Mouse (Mus musculus) 3134 (cell line): ENCODE measurements around the gene Aim2.

Experiments used
- DNase-seq: peaks from one replicate; pipeline ENCODE4 v3.0.0-alpha.2; 2011; ENCODE audit warnings: low spot score; ENCODE audit not compliant: insufficient read length; ENCODE audit errors: extremely low read depth

The Aim2 gene

DNA sequence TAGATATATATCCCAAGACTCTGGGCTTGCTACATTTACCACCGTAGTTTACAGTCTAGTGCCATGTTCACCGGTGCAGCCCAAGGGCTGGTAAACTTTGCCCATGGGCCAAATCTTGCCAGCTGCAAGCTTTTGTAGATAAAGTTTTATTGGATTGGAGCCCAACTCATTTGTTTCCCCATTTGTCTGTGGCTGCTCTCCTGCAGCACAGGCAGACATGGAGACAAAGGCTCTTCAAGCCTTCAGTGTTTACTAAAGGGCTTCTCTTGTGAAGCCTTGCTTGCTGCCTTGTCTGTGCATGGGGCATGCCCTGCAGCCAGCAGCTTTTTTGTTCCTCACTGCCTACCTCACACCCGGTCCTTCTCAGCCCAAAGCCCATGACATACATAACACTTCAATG is 6.7 kb upstream of the Aim2 start:
- DNase-seq: no peak

DNA sequence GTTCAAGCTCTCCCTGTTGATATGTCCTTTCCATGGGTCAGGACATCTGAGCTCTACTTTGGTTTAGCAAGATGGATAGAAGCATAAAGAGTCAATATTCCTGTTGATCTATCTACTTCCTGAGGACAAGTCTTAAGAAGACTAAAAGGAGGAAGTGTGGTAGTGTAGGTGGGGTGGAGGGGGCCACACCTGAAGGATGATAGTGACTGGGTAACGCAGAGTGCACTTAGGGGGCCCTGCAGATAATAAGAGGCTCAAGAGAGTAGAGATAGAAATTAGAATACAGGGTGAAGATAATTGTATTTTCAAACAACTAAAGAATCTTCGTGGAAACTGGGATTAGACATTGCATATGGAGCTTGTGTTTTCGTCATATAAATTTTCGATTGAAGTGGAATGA is 5.6 kb upstream of the Aim2 start:
- DNase-seq: no peak

GRCm38 (mm10) chr1:173348527-173348926 is 2.2 kb upstream of the Aim2 start:
- no peak for DNase-seq

- no peak for DNase-seq
Measured at GRCm38 (mm10) chr1:173349192-173349591, 1.5 kb upstream of the Aim2 start.

GRCm38 (mm10) chr1:173349946-173350345 is 733 bp upstream of the Aim2 start:
- no peak for DNase-seq

DNA sequence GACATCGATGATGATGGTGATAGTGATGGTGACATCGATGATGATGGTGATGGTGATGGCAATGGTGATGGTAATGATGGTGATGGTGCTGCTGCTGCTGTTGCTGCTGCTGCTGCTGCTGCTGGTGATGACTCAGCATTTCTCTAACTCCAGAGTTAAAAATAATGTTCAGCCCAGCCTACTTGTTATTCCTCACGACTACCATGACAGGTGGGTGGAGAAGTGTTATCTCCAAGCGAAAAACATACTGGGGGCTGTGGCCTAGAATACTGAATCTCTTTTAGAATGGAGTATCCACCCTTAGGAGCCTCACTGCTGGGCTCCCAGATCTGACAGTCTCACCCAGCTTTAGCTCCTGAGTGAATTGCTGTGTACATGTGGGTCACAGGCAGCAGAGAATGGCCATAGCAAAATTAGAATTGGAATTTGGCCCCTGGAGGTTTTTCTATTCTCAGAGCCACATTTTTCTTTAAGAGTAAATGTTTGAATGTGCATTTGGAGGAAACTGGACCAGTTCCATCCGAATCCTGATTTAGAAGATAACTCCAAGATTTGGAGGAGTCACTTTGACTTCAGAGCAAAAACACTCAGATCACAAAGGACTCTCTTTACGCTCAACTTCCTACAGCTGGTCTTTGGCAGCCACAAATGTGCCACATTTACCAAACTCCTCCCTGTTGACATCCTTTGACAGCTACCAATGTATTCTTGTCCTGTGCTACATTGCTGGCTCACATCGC is 4.6 kb downstream of the Aim2 start:
- DNase-seq: no peak

DNA sequence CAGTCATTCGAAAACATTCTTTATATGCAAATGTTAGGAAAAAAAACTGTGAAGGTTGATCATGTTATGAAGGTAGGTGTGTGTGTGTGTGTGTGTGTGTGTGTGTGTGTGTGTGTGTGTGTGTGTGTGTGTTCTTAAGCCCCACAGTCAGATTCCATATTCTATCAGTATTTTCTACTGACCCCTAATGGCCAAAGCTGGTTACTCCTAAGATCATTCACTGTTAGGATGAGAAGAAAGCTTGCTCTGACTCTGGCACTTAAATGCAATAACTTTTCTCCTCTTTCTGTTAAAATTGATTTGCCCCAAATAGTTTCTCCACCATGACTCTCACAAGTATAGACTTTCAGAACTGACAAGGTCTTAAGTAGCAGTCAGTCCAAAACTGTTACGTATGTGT is 6.0 kb downstream of the Aim2 start:
- no peak for DNase-seq

- no peak for DNase-seq
Measured at GRCm38 (mm10) chr1:173357799-173358198, 7.1 kb downstream of the Aim2 start.

DNA sequence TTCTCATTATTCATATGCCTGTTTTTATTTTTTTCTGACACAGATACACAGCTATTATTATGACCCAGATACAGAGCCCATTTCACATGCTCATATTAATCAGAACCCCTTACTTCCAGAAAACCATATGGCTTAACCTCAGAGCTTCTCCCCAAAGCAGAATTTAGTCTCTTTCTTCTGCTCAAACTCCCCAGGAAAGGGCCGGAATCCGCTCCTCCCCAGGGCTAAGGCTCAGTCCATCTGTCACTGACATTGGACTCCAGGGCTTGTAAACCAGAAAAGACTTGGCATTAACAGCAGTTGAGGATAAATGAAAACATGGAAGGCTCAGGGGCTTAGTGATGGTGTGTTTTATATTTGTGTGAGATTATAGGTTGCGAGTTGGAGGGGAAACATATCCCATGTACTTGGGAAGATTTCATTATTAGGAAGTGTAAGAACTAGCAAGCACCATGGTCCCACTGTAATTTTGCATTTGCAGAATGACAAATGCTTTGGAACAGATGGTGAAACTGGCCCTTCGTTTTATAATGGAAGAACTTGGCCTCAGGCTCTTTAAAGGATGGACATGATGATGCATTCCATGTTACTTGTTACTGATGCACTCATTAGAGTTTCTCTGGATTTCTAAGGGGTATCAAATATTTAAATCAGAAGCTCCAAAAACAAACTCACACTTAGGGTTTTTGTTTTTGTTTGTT is 9.1 kb downstream of the Aim2 start:
- no peak for DNase-seq

- DNase-seq: no peak
Measured at GRCm38 (mm10) chr1:173361651-173362050, 11.0 kb downstream of the Aim2 start.

DNA sequence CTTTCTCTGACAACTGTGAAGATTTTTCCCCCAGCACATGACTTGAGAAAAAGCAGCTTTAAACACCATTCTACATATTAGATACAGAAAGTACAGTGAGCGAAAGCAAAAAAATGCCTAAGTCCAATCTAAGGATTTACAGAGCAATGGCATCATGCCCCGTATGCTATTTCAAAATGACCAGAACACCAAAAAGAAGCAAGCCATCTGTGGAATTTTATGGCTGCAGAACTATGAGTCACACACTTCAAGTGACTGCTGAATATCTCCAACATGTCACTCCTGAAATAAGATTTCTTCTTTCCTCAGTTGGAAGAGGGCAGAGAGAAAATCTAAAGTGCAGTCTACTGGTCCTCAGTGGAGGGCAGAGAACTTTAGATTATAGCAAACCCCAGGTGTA is 12.8 kb downstream of the Aim2 start:
- DNase-seq: no peak

DNA sequence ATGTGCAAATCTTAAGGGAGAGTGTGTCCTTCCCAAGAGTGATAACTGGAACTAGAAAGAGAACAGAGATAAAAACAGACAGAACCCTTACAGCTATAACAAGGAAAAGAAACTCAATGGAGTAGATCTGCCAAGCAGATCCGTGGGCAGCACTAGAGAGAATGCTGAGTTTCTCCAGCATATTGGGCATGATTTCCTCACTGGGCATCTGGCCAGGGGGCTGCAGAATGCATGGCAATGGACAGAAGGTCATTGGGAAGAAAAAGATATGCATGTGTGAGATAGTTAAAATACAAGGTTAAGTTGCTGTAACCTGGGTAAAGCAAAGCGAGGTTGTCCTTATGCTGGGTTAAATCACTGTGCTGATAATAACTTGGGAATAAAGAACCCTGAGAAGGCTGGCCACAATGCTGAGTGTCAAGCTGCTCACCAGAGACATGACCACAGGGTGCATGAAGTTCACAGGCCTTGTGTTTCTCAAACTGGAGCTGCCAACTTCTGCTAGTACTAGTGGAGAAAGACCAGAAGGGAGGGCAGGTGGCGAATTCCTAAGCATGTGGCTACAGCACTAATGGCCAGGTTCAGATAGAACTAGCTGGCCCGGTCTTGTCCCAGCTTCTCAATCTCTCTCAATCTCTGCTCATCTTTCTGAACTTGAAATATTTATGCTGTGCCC is 13.6 kb downstream of the Aim2 start:
- DNase-seq: no peak

DNA sequence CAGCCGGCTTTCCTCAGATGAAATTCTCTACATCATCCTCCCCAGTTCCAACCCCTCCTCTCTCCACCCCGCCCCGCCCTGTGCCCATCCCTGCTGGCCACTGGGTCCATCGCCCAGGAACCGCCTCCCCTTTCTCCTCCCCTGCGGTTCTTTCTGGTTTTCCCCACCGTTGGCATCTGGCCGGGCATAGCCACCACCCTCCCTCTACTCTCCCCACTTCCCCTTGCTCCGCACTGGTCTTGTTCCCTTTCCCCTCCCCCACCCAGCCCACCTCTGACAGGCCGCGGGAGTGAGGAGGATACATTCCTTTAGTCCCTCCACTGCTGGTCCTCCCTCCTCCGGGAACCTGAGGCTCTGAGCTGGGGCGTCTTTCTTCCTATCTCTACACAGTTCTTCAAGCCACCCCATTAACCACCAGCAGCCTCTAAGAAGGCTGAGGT is 15.3 kb downstream of the Aim2 start:
- no peak for DNase-seq

DNA sequence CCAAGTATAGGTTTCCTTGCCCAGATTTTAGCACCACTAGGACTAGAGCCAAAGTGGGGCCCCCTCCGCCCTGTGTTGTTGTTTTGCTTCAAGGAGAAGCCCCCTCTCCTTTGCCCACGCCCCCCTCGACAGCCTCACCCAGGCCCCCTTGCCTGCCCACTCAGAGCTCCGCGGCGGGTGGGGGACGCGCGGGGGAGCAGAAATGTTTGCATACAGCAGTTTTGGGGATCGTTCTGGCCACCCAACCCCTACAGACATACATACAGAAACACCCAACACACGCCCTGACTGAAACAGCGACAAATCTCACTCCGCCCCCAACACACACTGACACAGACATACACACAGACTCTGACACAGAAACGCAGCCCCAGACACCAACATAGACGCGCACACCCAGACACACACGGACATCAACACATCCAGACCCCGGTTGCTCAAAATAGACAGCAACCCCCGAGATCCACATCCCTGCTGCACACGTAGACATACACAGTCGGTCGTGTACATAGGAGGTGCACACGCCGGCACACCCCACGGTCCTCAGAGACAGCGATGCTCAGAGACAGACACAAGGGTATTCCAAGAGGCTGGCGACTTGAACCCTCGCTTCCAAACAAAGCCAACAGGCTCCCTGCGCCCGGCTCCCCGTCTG is 16.1 kb downstream of the Aim2 start:
- DNase-seq: no peak

DNA sequence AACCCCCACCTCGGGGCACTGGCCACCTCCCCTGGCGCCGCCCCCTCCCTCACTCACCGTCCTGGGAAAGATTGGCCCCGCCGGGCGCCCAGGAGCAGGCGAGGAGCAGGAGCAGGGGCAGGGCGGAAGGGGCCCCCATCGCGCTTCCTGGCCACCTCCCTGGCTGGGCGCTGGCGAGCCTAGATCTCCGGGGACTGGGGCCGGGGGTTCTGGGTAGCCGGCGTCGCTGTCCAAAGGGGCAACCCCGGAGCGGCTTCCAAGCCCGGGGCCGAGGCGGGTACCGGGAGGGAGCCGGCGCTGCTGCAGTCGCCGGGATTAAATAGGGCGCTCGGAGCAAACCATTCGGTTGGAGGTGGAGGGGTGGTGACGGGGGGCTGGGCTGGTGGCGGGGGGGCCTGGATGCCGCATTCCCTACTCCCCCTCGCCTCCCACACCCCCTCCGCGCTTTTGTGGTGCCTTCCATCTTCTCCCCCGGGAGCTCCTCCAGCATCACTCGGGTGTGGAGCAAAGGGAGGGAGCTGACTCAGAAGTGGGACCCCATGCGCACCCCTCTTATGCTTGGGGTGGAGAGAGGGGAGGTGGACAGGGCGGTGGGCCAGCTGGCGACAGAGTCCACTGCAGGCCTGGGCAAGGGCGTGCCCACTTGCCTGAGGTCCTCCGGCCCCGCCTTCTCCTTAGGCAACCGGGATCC is 16.8 kb downstream of the Aim2 start, which contains the start of gene Cadm3:
Gene Cadm3, minus strand, starts transcription at position 340 of the 691 bp plus-strand sequence.
- DNase-seq: no peak

GRCm38 (mm10) chr1:173369611-173370010 is 18.9 kb downstream of the Aim2 start:
- no peak for DNase-seq

- DNase-seq: no peak
Measured at GRCm38 (mm10) chr1:173370456-173370855, 19.8 kb downstream of the Aim2 start.

GRCm38 (mm10) chr1:173371586-173371985 is 20.9 kb downstream of the Aim2 start:
- DNase-seq: no peak

DNA sequence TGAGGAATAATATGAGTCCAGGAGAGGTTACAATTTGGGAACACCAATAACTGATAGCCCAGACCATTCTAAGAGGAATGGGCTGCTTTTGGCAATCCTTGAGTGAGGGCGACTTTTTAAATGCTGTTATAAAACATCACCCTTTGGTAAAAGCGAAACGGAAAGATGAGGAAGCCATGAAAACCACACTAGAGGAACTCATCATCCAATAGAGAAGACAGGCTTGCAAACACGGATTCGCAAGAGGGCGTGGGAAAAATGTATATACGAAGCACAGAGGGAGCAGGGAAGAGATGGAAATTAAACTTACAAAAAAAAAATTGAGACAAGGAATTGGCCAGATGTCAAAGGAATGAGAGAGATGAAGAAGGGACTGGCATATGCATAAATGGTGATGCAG is 23.3 kb downstream of the Aim2 start:
- DNase-seq: no peak

DNA sequence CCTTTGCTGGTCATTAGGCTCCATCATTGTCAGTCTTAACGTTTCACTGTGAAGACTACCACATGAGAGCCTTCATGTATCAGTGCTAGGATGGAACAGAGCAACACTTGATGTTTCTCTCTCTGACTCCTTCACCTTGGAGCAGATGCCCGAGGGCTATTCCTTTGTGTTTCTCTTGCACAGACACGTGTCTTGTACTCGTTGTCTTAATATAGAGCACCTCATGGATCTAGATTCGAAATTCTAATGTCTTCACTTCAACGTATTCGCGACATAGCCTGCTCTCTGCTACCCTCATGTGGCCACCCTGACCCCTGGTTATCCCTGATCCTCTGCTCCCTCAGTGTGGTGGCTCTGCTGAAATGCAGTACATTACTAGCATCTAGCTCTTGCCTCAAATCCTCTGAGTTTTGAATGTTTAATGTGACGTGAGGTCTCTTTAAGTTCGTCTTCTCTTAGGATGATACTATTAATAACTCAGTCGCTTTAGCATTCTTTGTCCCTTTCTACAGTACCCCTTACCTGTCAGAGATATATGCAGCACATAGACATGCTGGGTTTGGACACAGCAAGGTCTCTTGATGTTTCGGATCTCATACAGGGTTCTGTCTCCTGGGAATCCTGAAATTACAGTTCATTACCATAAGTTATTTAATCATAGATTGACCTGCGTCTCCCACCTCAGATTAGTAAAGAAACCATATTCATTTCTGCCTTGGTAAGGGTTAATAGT is 26.9 kb downstream of the Aim2 start:
- DNase-seq: no peak
